Mouse (Mus musculus): ENCODE data around the gene Tmem44. TPM values are rescaled to one million over a fixed set of nuclear protein-coding genes. Genes with fewer than 3 reads are reported as not detected.

Tmem44 gene
- polyA plus RNA-seq, 1 experiment, result 0.01 TPM

DNA sequence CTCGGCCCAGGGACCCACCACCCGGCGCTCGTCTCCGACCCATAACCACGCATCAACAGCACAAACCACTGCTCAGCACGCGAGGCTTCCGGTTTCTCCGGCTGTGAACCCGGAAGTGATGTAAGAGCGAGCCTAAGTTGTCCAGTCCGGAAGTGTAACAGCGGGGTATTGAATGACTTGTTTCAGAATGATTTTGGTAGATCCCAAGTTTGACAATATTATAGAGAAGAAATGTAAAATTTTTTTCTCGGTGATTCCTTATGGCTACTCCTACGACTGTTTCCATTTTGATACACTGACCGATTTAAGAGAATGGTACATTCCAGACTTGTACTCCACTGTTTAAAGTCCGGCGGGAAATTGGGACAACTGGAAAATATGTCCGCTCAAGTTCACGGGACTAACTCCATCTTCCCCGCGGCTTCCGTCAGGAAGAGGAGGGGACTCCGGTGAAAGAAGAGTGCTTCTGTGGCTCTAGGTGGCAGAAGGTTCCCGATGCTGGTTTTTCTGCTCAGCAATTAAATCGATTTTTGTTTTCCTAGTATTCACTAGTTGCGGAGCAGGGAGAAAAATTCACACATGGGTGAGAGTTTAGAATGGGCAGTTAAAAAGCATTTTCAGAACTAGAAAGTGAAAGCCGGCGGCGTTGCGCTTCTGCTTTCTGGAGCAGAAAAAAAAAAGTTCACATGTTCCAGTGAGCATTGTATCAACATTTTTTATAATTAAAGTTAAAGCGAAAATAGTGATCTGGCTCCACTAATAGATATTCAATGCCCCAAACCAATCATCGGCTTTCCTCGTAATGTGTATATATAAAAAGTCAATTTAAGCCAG, 37.1 kb upstream of the Tmem44 start, which contains the start of gene Lsg1:
Gene Lsg1, minus strand, starts transcription at position 99 of the 834 bp plus-strand sequence.
- H3K9me3 ChIP-seq (ENCODE audit: control insufficient read depth, low read length), result no peaks in the 10 kb centered on the region
- TF ChIP-seq TAL1 (IDR thresholded peaks at IDR 0.05; ENCODE audit: low read length) (no peak), GATA1 (IDR thresholded peaks at IDR 0.05; ENCODE audit: low read length) (no peak)
- peaks cover 15% of the 10 kb centered on the region for H3K27me3 ChIP-seq (ENCODE audit: control insufficient read depth)
- peak within 1 kb of the TSS; percentile 78 for H3K4me3 ChIP-seq (replicated peaks)
- H3K4me1 ChIP-seq (ENCODE audit: control insufficient read depth), result peaks cover 19% of the 10 kb centered on the region
- peaks cover 31% of the 10 kb centered on the region for H3K36me3 ChIP-seq (ENCODE audit: control insufficient read depth)

DNA sequence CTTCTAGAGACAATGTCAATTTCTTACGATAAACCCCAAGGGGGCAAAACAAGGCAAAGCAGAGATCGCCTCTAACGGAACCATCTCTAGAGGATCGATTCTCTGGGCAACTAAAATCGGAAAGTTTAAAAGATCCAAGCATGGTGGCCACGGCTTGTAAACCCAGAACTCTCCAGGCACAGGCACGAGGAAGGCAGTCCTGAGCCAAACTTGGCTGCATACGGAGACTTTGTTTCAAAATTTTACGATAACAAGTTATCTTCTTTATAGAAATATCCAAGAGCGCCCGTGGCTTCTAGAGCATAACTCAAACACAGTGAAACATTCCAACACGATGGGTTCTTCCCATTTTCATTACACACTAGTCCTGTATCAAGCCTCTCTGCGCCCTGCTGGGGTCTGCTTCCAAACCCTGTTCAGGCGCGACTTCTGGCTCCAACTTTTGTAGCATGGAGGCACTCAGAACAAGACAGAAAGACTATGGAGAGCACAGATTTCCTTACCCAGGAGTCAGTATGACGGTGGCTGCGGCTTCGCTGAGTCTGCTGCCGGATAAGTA, 36.4 kb upstream of the Tmem44 start:
- Histone ChIP-seq H3K27me3 (ENCODE audit: control insufficient read depth) (peaks cover 15% of the 10 kb centered on the region), H3K4me3 (replicated peaks) (peak overlapping the region; percentile 78), H3K4me1 (ENCODE audit: control insufficient read depth) (peaks cover 19% of the 10 kb centered on the region), H3K36me3 (ENCODE audit: control insufficient read depth) (peaks cover 38% of the 10 kb centered on the region), H3K9me3 (ENCODE audit: control insufficient read depth, low read length) (no peaks in the 10 kb centered on the region)
- no peak for TF ChIP-seq TAL1 (IDR thresholded peaks at IDR 0.05; ENCODE audit: low read length)
- no peak for TF ChIP-seq GATA1 (IDR thresholded peaks at IDR 0.05; ENCODE audit: low read length)

DNA sequence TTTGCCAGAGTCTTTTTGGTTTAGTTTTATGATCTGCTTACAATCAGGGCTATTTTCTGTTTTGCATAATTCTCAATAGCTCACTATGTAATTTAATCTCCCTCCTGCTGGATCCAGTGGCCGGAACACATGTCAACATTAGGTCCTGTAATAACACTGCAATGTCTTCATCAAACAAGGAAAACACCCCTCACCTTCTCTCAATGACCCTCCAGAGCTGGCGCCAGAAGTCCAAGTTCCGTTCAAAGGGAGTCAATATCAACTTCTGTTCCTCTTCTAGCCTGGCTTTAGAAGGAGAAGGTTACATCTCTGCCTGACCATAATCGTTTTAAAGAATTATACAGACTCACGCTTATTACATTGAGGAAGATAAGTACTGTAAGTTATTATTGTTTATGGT, 30.1 kb upstream of the Tmem44 start:
- no peak overlapping the region for H3K4me3 ChIP-seq (replicated peaks)
- no peaks in the 10 kb centered on the region for H3K27me3 ChIP-seq (ENCODE audit: control insufficient read depth)
- H3K4me1 ChIP-seq (ENCODE audit: control insufficient read depth), result peaks cover 4% of the 10 kb centered on the region
- peaks cover 100% of the 10 kb centered on the region for H3K36me3 ChIP-seq (ENCODE audit: control insufficient read depth)
- no peaks in the 10 kb centered on the region for H3K9me3 ChIP-seq (ENCODE audit: control insufficient read depth, low read length)
- no peak for TF ChIP-seq TAL1 (IDR thresholded peaks at IDR 0.05; ENCODE audit: low read length)
- no peak for TF ChIP-seq GATA1 (IDR thresholded peaks at IDR 0.05; ENCODE audit: low read length)

DNA sequence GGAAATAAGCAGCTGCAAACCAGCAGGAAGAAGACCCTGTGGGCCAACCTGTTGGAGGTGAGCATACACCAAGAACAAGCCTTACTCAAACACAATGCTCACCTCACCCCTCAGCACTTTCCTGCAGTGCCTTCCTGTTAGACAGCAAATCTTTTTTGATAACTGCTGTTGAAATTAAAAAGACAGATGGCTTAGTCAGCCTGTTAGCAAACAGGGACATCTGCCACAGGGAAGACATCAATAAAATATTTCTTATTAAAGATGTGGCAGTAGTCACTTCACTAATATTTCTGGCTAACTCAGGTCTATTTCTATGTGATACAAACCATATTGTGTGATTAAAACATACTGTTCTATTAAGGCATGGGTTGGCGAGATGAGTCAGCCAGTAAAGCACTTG, 25.8 kb upstream of the Tmem44 start:
- no peaks in the 10 kb centered on the region for H3K9me3 ChIP-seq (ENCODE audit: control insufficient read depth, low read length)
- H3K36me3 ChIP-seq (ENCODE audit: control insufficient read depth), result peaks cover 96% of the 10 kb centered on the region
- no peaks in the 10 kb centered on the region for H3K27me3 ChIP-seq (ENCODE audit: control insufficient read depth)
- no peak overlapping the region for H3K4me3 ChIP-seq (replicated peaks)
- TF ChIP-seq GATA1 (IDR thresholded peaks at IDR 0.05; ENCODE audit: low read length) (no peak), TAL1 (IDR thresholded peaks at IDR 0.05; ENCODE audit: low read length) (no peak)
- H3K4me1 ChIP-seq (ENCODE audit: control insufficient read depth), result no peaks in the 10 kb centered on the region

DNA sequence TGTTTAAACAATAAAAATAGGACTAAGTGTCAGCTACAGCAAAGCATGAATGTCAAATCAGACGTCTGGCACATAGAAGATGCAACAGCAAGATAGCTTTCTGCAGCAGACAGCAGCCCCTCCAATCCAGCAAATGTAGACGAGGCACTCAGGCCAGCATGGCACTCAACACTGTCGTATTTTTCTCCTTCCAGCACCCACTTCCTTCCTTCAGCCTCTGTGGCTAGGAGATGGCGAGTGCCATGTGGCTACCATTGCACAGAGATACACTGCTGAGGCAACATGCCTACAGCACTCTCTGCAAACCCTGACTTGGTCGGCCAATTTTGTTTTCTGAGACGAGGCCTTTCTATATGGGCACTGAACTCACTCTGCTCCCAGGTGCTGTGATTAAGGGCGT, 25.2 kb upstream of the Tmem44 start:
- peaks cover 96% of the 10 kb centered on the region for H3K36me3 ChIP-seq (ENCODE audit: control insufficient read depth)
- H3K4me3 ChIP-seq (replicated peaks), result no peak overlapping the region
- H3K4me1 ChIP-seq (ENCODE audit: control insufficient read depth), result no peaks in the 10 kb centered on the region
- TF ChIP-seq GATA1 (IDR thresholded peaks at IDR 0.05; ENCODE audit: low read length) (no peak), TAL1 (IDR thresholded peaks at IDR 0.05; ENCODE audit: low read length) (no peak)
- no peaks in the 10 kb centered on the region for H3K9me3 ChIP-seq (ENCODE audit: control insufficient read depth, low read length)
- H3K27me3 ChIP-seq (ENCODE audit: control insufficient read depth), result no peaks in the 10 kb centered on the region

DNA sequence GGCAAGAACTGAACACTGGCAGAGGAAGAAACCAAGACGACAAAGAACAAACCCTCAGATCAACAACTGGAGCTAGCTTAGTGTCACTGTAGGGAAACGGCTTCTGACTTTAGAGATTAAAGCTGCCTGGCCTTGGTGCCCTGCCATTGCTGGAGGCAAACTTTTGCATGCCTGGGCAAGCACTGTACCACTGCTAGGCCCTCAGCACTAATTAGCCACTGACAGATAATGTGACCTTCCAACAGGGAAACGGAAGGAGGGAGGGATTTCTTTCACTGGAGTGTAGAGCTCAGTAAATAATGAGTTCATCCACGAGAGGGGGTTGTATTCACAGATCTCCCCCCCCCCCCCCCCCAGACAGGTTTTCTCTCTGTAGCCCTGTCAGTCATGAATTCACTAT, 21.6 kb upstream of the Tmem44 start:
- peaks cover 96% of the 10 kb centered on the region for H3K36me3 ChIP-seq (ENCODE audit: control insufficient read depth)

DNA sequence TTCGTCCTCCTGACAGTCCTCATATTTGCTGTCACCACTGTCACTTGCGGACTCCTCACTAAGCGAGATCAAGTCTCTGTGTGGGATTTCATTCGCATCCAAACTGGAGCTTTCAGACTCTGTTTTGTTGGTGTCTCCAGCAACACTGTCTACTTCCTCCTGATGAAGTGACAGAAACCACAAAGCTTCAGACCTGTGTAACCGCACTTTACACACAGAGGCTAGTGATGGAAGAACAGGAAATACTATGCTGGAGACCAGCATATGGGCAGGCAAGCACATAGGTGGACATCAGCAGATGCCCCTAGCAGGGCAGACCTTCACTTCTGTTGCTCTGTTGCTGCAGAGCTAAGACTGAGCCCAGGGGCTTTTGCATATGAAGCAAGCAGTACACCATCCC, 20.7 kb upstream of the Tmem44 start:
- TF ChIP-seq TAL1 (IDR thresholded peaks at IDR 0.05; ENCODE audit: low read length) (no peak), GATA1 (IDR thresholded peaks at IDR 0.05; ENCODE audit: low read length) (no peak)
- Histone ChIP-seq H3K4me1 (ENCODE audit: control insufficient read depth) (peaks cover 5% of the 10 kb centered on the region), H3K36me3 (ENCODE audit: control insufficient read depth) (peaks cover 96% of the 10 kb centered on the region), H3K27me3 (ENCODE audit: control insufficient read depth) (no peaks in the 10 kb centered on the region), H3K4me3 (replicated peaks) (no peak overlapping the region), H3K9me3 (ENCODE audit: control insufficient read depth, low read length) (no peaks in the 10 kb centered on the region)

More for the DNA sequence above, 21.6 kb upstream of the Tmem44 start:
- Histone ChIP-seq H3K4me1 (ENCODE audit: control insufficient read depth) (no peaks in the 10 kb centered on the region; the same call in 1 of the 2 replicates), H3K9me3 (ENCODE audit: control insufficient read depth, low read length) (no peaks in the 10 kb centered on the region), H3K27me3 (ENCODE audit: control insufficient read depth) (no peaks in the 10 kb centered on the region), H3K4me3 (replicated peaks) (no peak overlapping the region)
- TF ChIP-seq TAL1 (IDR thresholded peaks at IDR 0.05; ENCODE audit: low read length) (no peak), GATA1 (IDR thresholded peaks at IDR 0.05; ENCODE audit: low read length) (no peak)

DNA sequence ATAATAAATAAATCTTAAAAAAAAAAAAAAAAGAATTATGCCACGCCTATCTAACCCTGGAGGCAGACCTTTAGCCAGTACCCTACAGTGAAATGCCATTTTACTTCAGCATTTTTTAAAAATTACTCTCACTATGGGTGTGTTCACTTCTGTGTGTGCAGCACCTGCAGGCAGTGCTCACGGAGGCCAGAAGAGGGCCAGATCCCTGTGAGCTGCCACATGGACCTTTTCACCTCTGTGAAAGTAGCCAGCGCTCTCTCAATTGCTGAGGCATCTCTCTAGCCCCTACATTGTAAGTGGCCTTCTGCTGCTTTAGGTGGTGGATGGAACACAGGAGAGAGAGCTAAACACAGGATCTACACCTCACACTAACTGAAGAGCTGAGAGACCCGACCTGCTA, 19.5 kb upstream of the Tmem44 start:
- Histone ChIP-seq H3K4me1 (ENCODE audit: control insufficient read depth) (peaks cover 17% of the 10 kb centered on the region), H3K27me3 (ENCODE audit: control insufficient read depth) (no peaks in the 10 kb centered on the region), H3K36me3 (ENCODE audit: control insufficient read depth) (peaks cover 94% of the 10 kb centered on the region), H3K4me3 (replicated peaks) (no peak overlapping the region), H3K9me3 (ENCODE audit: control insufficient read depth, low read length) (no peaks in the 10 kb centered on the region)
- TF ChIP-seq TAL1 (IDR thresholded peaks at IDR 0.05; ENCODE audit: low read length) (no peak), GATA1 (IDR thresholded peaks at IDR 0.05; ENCODE audit: low read length) (no peak)

DNA sequence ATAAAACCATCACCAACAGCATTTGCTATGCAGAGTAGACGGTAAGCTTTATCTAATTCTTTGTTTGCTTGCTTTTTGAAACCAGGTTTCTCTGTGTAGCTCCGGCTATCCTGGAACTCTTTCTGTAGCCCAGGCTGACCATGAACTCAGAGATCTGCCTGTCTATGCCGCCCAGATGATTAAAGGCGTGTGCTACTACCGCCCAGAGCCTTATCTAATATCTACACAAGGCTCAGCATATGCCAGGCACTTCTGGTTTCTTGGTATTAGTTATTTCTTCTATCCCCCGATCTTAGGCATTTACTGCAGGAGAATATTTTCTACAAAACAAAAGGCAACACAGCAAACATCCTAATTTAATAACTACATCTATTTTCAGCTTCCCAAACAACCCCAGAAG, 15.0 kb upstream of the Tmem44 start:
- TF ChIP-seq GATA1 (IDR thresholded peaks at IDR 0.05; ENCODE audit: low read length) (peak; percentile 72), TAL1 (IDR thresholded peaks at IDR 0.05; ENCODE audit: low read length) (peak; percentile 67)
- Histone ChIP-seq H3K36me3 (ENCODE audit: control insufficient read depth) (peaks cover 98% of the 10 kb centered on the region), H3K4me3 (replicated peaks) (peak overlapping the region; percentile 38), H3K9me3 (ENCODE audit: control insufficient read depth, low read length) (no peaks in the 10 kb centered on the region), H3K27me3 (ENCODE audit: control insufficient read depth) (no peaks in the 10 kb centered on the region), H3K4me1 (ENCODE audit: control insufficient read depth) (peaks cover 28% of the 10 kb centered on the region)
